Mouse (Mus musculus): ENCODE measurements at regions not wholly inside any gene's neighbourhood (a gene's known extent, or its start where the extent isn't known, plus 50 kb on each side); places are given as distances from the start of the nearest gene placed in this dataset.

GRCm38 (mm10) chr7:70576112-70576910, 209.8 kb upstream of the Nr2f2 start:
- Histone ChIP-seq H3K27ac (no peak overlapping the region), H3K4me3 (no peak overlapping the region)
- DNase-seq (ENCODE audit: extremely low spot score in 1 of 2, low spot score in 2 of 2), result no peak
- intact Hi-C loops (cut with DNase I), result no loop called here
- no peak for TF ChIP-seq CTCF (IDR thresholded peaks at IDR 0.05)

- TF ChIP-seq CTCF (IDR thresholded peaks at IDR 0.05), result no peak
- DNase-seq (ENCODE audit: extremely low spot score in 1 of 2, low spot score in 2 of 2), result no peak
- intact Hi-C loops (cut with DNase I), result no loop called here
- H3K27ac ChIP-seq, result no peak overlapping the region
- H3K4me3 ChIP-seq, result no peak overlapping the region
These were observed 209.1 kb upstream of the Nr2f2 start for GRCm38 (mm10) chr7:70575614-70576013.

DNA sequence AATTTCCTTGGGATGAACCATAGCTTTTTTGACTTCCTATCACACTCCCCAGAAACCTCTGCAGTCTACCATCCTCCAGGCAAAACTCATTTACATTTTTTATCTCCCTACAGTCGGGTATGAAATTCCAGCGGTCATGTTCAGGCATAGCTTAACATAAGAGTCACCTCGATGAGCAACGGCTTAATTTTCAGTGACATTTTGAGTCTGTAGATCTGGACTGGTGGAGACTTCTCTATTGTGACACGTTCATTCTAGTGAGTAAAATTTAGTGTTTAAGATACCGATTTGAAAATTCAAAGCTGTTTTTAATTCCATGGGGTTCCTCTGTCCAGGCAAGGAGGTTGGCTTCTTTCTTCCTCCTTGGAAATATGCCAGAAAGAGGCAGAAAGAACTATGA, 207.7 kb upstream of the Nr2f2 start:
- H3K4me3 ChIP-seq, result no peak overlapping the region
- no peak for DNase-seq (ENCODE audit: extremely low spot score in 1 of 2, low spot score in 2 of 2)
- H3K27ac ChIP-seq, result no peak overlapping the region
- intact Hi-C loops (cut with DNase I), result no loop called here
- TF ChIP-seq CTCF (IDR thresholded peaks at IDR 0.05), result no peak

DNA sequence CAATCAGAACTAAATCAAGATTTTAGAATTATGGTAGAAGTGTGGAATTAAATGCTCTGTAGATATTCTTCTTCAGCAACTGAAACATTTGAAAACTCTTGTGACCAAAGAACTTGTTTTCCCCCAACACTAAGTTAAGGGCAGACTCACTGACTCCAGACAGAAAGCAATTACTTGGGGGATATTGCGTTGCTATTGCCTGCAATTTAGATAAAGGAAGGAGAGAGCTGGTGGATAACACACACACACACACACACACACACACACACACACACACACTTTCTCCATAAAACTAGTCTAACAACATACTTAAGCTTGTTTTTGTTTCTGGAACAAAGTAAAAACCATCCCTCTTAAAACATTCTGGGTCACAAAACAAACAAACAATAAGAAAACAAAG, 198.5 kb upstream of the Nr2f2 start:
- DNase-seq (ENCODE audit: extremely low spot score in 1 of 2, low spot score in 2 of 2), result no peak
- no peak overlapping the region for H3K4me3 ChIP-seq
- H3K27ac ChIP-seq, result no peak overlapping the region
- TF ChIP-seq CTCF (IDR thresholded peaks at IDR 0.05), result no peak
- intact Hi-C loops (cut with DNase I), result no loop called here

- no peak for TF ChIP-seq CTCF (IDR thresholded peaks at IDR 0.05)
- intact Hi-C loops (cut with DNase I), result no loop called here
- DNase-seq (ENCODE audit: extremely low spot score in 1 of 2, low spot score in 2 of 2), result no peak
- H3K27ac ChIP-seq, result no peak overlapping the region
- H3K4me3 ChIP-seq, result no peak overlapping the region
These were observed 182.5 kb upstream of the Nr2f2 start for GRCm38 (mm10) chr7:70548936-70549450.

DNA sequence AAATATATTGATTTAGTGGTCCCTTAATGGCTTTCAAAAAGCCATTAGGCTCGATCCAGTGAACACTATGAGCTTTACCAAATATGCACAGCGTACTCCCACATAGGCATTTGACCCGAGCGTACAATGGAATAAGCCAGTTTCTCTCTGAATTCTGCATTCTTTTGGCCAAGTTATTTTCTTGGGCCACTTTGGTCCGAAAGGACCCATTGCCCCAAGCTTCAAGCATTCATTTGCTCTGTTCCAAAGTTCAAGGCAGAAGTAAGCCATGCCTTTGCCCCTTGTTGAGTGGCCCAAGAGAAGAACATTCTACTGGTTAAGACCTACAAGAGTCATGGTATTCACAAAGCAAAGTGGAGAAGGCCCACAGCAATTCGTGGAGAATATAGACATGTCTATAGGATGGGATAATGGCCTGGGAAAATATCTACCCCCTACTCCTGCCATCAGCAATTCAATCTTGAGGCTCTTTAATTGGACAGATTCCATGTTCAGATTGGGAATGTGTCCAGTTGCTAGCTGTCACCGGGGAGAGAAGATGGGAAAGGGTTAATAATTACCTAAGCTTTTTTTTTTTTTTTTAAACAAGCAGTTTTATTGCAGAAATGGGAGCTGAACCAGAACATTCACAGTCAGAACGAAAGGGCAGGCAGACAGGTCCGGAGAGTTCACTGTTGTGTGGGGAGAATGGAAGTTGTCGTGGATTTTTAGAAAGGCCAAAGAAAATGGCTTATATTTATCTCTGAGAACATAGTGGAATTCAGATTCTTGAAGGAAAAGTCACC, 175.5 kb upstream of the Nr2f2 start:
- no peak overlapping the region for H3K4me3 ChIP-seq
- DNase-seq (ENCODE audit: extremely low spot score in 1 of 2, low spot score in 2 of 2), result no peak
- no peak overlapping the region for H3K27ac ChIP-seq

GRCm38 (mm10) chr7:70539121-70539642, 172.6 kb upstream of the Nr2f2 start:
- TF ChIP-seq CTCF (IDR thresholded peaks at IDR 0.05), result no peak
- DNase-seq (ENCODE audit: extremely low spot score in 1 of 2, low spot score in 2 of 2), result no peak
- Histone ChIP-seq H3K27ac (no peak overlapping the region), H3K4me3 (no peak overlapping the region)
- intact Hi-C loops (cut with DNase I), result no loop called here

More for the DNA sequence above, 175.5 kb upstream of the Nr2f2 start:
- intact Hi-C loops (cut with DNase I), result no loop called here
- TF ChIP-seq CTCF (IDR thresholded peaks at IDR 0.05), result no peak

DNA sequence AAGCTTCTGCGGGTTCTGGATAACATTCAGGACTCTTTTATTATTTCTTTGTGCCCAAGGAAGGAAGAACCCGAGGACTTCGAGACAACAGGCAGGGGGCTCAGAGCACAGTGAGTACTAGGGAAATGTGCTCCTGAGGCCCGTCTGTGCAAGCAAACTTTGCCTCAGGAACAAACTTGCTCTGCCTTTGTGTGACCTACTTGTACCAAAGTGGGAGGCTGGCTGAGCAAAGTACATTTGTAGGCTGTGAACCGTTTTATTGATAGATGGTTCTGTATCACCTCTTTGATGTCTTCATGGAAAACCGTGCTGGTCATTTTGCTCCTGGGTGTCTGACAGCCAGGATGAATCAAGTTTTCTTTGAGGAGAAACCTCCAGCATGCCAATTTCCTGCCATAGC, 169.5 kb upstream of the Nr2f2 start:
- intact Hi-C loops (cut with DNase I), result no loop called here
- no peak for TF ChIP-seq CTCF (IDR thresholded peaks at IDR 0.05)
- Histone ChIP-seq H3K27ac (no peak overlapping the region), H3K4me3 (no peak overlapping the region)
- no peak for DNase-seq (ENCODE audit: extremely low spot score in 1 of 2, low spot score in 2 of 2)

GRCm38 (mm10) chr7:70533552-70533951, 167.0 kb upstream of the Nr2f2 start:
- Histone ChIP-seq H3K27ac (no peak overlapping the region), H3K4me3 (no peak overlapping the region)
- no peak for TF ChIP-seq CTCF (IDR thresholded peaks at IDR 0.05)
- intact Hi-C loops (cut with DNase I), result no loop called here
- no peak for DNase-seq (ENCODE audit: extremely low spot score in 1 of 2, low spot score in 2 of 2)

DNA sequence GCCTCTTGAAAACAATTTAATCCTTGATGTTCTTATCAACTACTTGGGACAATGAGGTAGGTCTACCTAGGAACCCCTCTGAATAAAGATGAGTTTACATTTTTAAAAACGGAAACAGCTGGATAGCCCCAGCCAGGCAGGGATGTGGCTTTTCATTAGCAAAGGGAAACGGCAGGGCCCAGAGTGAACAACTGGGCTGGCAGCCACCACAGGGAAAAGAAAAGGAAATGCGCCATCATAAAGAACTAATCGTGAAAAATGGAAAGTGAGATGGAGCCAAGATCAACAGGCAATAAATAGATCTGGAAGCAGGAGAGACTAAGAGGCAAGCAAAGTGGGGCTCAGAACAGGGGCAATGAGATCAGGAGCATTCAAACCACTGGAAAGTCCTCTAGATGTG, 161.4 kb upstream of the Nr2f2 start:
- no peak for DNase-seq (ENCODE audit: extremely low spot score in 1 of 2, low spot score in 2 of 2)
- no peak overlapping the region for H3K4me3 ChIP-seq
- intact Hi-C loops (cut with DNase I), result no loop called here
- no peak for TF ChIP-seq CTCF (IDR thresholded peaks at IDR 0.05)
- no peak overlapping the region for H3K27ac ChIP-seq

- no peak overlapping the region for H3K27ac ChIP-seq
- no peak for DNase-seq (ENCODE audit: extremely low spot score in 1 of 2, low spot score in 2 of 2)
- no peak for TF ChIP-seq CTCF (IDR thresholded peaks at IDR 0.05)
- no peak overlapping the region for H3K4me3 ChIP-seq
- intact Hi-C loops (cut with DNase I), result no loop called here
These were observed 158.8 kb upstream of the Nr2f2 start for GRCm38 (mm10) chr7:70525372-70525771.

DNA sequence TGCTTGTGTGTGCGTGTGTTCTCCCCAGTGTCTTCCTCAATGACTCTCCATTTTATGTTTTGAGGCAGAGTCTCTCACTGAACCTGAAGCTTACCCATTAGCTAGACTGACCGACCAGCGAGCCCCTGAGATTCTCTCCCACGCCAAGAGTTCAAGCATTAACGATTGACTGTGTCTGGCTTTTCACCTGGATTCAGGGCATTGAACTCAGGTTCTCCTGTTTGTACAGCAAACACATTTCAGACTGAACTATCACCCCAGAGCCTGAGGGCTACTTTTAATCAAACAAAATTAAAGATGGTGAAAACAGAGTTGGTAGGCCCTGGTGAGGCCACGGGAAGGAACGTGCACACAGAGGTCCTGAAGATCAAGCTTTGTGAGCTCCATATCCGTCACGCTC, 158.2 kb upstream of the Nr2f2 start:
- intact Hi-C loops (cut with DNase I), result no loop called here
- Histone ChIP-seq H3K4me3 (no peak overlapping the region), H3K27ac (no peak overlapping the region)
- TF ChIP-seq CTCF (IDR thresholded peaks at IDR 0.05), result no peak
- DNase-seq (ENCODE audit: extremely low spot score in 1 of 2, low spot score in 2 of 2), result no peak
